Mouse (Mus musculus) midbrain, embryonic 16.5 days (tissue): ENCODE results near the gene Ick. TPM values are rescaled to one million over a fixed set of nuclear protein-coding genes. Genes with fewer than 3 reads are reported as not detected.

ENCODE experiments used
- ATAC-seq: fragments of 200-750 bp; cut with Nextera tagmentation; 2 replicates; pipeline ENCODE4 v1.8.0; 2017; ENCODE audit warnings: moderate TSS enrichment
- H3K27ac ChIP-seq: fragments of 300-500 bp; sonication (generic); 2 replicates; pipeline ENCODE4 v1.5.1; 2014; ENCODE audit warnings: mild to moderate bottlenecking, low read length, mixed read lengths
- H3K27me3 ChIP-seq: fragments of 300-500 bp; sonication (generic); 2 replicates; pipeline ENCODE4 v1.6.1; 2014; ENCODE audit warnings: low read depth, low read length, mixed read lengths; ENCODE audit not compliant: control insufficient read depth, insufficient read depth
- H3K36me3 ChIP-seq: fragments of 300-500 bp; sonication (generic); 2 replicates; pipeline ENCODE4 v1.6.1; 2014; ENCODE audit warnings: mild to moderate bottlenecking, low read length, moderate library complexity, mixed read lengths; ENCODE audit not compliant: control insufficient read depth, insufficient read depth
- H3K4me1 ChIP-seq: fragments of 300-500 bp; sonication (generic); 2 replicates; pipeline ENCODE4 v1.6.1; 2014; ENCODE audit warnings: mild to moderate bottlenecking, low read length, mixed read lengths; ENCODE audit not compliant: control insufficient read depth, insufficient read depth
- H3K4me2 ChIP-seq: fragments of 300-500 bp; sonication (generic); 2 replicates; pipeline ENCODE4 v1.6.1; 2014; ENCODE audit warnings: mild to moderate bottlenecking, low read length, mixed read lengths
- H3K4me3 ChIP-seq: fragments of 300-500 bp; sonication (generic); 2 replicates; pipeline ENCODE4 v1.5.1; 2014; ENCODE audit warnings: low read depth, mild to moderate bottlenecking, low read length, moderate library complexity, mixed read lengths
- H3K9ac ChIP-seq: fragments of 300-500 bp; sonication (generic); 2 replicates; pipeline ENCODE4 v1.6.1; 2014; ENCODE audit warnings: low read depth, low read length, mixed read lengths
- H3K9me3 ChIP-seq: fragments of 300-500 bp; sonication (generic); replicated peaks from 2 replicates; pipeline ENCODE4 v1.6.1; 2014; ENCODE audit warnings: mild to moderate bottlenecking, low read length, mixed read lengths; ENCODE audit not compliant: control insufficient read depth, poor library complexity, severe bottlenecking
- WGBS: fragments of 180-500 bp; shearing (Covaris S2); extraction: QIAGEN DNeasy Blood & Tissue Kit; methylation state at CpG from one replicate; pipeline ENCODE4 v1.1.7; 2014; 5-methylcytosine and 5-hydroxymethylcytosine counted together
- polyA plus RNA-seq: library from polyadenylated mRNA; unstranded; fragments of >200 nt; fragmentation: Nextera tagmentation; extraction: Ambion mirVana; gene quantifications from 2 replicates; pipeline ENCODE4 v1.2.1, GENCODE M21; 2015

Ick gene
- polyA plus RNA-seq, 1 experiment from 2014 or later, result 42.5 TPM

GRCm38 (mm10) chr9:78122939-78123712 is 14.1 kb downstream of the Ick start:
- no peak overlapping the region for H3K4me2 ChIP-seq
- ATAC-seq, result no peak
- WGBS, result 97% methylated on average over 7 of the region's 7 CpGs
- H3K4me3 ChIP-seq, result no peak overlapping the region
- H3K27me3 ChIP-seq, result no peaks in the 10 kb centered on the region
- H3K9me3 ChIP-seq, result no peaks in the 10 kb centered on the region
- no peak overlapping the region for H3K9ac ChIP-seq
- H3K36me3 ChIP-seq, result peaks cover 9% of the 10 kb centered on the region
- H3K27ac ChIP-seq, result no peak overlapping the region
- H3K4me1 ChIP-seq, result peaks cover 15% of the 10 kb centered on the region

- no peak overlapping the region for H3K27ac ChIP-seq
- WGBS, result 89% methylated on average over 6 of the region's 6 CpGs
- H3K4me2 ChIP-seq, result no peak overlapping the region
- H3K4me1 ChIP-seq, result peaks cover 15% of the 10 kb centered on the region
- no peak overlapping the region for H3K4me3 ChIP-seq
- H3K9me3 ChIP-seq, result no peaks in the 10 kb centered on the region
- peaks cover 2% of the 10 kb centered on the region; the same call in 1 of the 2 replicates for H3K36me3 ChIP-seq
- no peaks in the 10 kb centered on the region for H3K27me3 ChIP-seq
- no peak overlapping the region for H3K9ac ChIP-seq
- no peak for ATAC-seq
Observed at GRCm38 (mm10) chr9:78124297-78124696, 15.3 kb downstream of the Ick start.

GRCm38 (mm10) chr9:78126007-78126406 is 17.0 kb downstream of the Ick start:
- 44% methylated on average over 6 of the region's 6 CpGs for WGBS
- H3K9ac ChIP-seq, result peak overlapping the region; percentile 11; the same call in 1 of the 2 replicates
- H3K4me3 ChIP-seq, result no peak overlapping the region
- H3K4me1 ChIP-seq, result peaks cover 15% of the 10 kb centered on the region
- ATAC-seq, result peak; percentile 52; the same call in 1 of the 2 replicates
- H3K27me3 ChIP-seq, result no peaks in the 10 kb centered on the region
- no peak overlapping the region for H3K4me2 ChIP-seq
- peak overlapping the region; percentile 64; the same call in 1 of the 2 replicates for H3K27ac ChIP-seq
- no peaks in the 10 kb centered on the region for H3K9me3 ChIP-seq
- no peaks in the 10 kb centered on the region; the same call in 1 of the 2 replicates for H3K36me3 ChIP-seq

GRCm38 (mm10) chr9:78126643-78127042 is 17.7 kb downstream of the Ick start:
- H3K27ac ChIP-seq, result peak overlapping the region; percentile 29; the same call in 1 of the 2 replicates
- WGBS, result 58% methylated on average over 10 of the region's 10 CpGs
- ATAC-seq, result 0 out of 2 replicates have a peak, but pooled peaks have one; percentile 33

GRCm38 (mm10) chr9:78135658-78136057 is 26.7 kb downstream of the Ick start:
- Histone ChIP-seq H3K9me3 (no peaks in the 10 kb centered on the region), H3K4me3 (no peak overlapping the region), H3K9ac (no peak overlapping the region), H3K27me3 (no peaks in the 10 kb centered on the region), H3K4me2 (no peak overlapping the region), H3K36me3 (peaks cover 30% of the 10 kb centered on the region), H3K4me1 (no peaks in the 10 kb centered on the region), H3K27ac (no peak overlapping the region)
- ATAC-seq, result no peak
- 63% methylated on average over 7 of the region's 7 CpGs for WGBS

More at GRCm38 (mm10) chr9:78126643-78127042, 17.7 kb downstream of the Ick start:
- H3K9ac ChIP-seq, result no peak overlapping the region
- H3K4me3 ChIP-seq, result no peak overlapping the region
- H3K27me3 ChIP-seq, result no peaks in the 10 kb centered on the region
- H3K4me1 ChIP-seq, result peaks cover 15% of the 10 kb centered on the region
- H3K4me2 ChIP-seq, result no peak overlapping the region
- no peaks in the 10 kb centered on the region for H3K9me3 ChIP-seq
- no peaks in the 10 kb centered on the region for H3K36me3 ChIP-seq

- 96% methylated on average over 9 of the region's 9 CpGs for WGBS
- peaks cover 39% of the 10 kb centered on the region for H3K36me3 ChIP-seq
- H3K27ac ChIP-seq, result no peak overlapping the region
- no peak overlapping the region for H3K4me3 ChIP-seq
- no peaks in the 10 kb centered on the region for H3K9me3 ChIP-seq
- no peak for ATAC-seq
- no peaks in the 10 kb centered on the region for H3K4me1 ChIP-seq
- no peaks in the 10 kb centered on the region for H3K27me3 ChIP-seq
- no peak overlapping the region for H3K9ac ChIP-seq
- no peak overlapping the region for H3K4me2 ChIP-seq
Observed at GRCm38 (mm10) chr9:78138044-78138676, 29.2 kb downstream of the Ick start.

GRCm38 (mm10) chr9:78139463-78139862 is 30.5 kb downstream of the Ick start:
- ATAC-seq, result no peak
- Histone ChIP-seq H3K9me3 (no peaks in the 10 kb centered on the region), H3K4me3 (no peak overlapping the region), H3K27me3 (no peaks in the 10 kb centered on the region), H3K4me2 (no peak overlapping the region), H3K9ac (no peak overlapping the region), H3K4me1 (no peaks in the 10 kb centered on the region), H3K36me3 (peaks cover 36% of the 10 kb centered on the region), H3K27ac (no peak overlapping the region)
- 94% methylated on average over 4 of the region's 4 CpGs for WGBS

GRCm38 (mm10) chr9:78146099-78146498 is 37.1 kb downstream of the Ick start:
- H3K27me3 ChIP-seq, result no peaks in the 10 kb centered on the region
- peaks cover 21% of the 10 kb centered on the region for H3K36me3 ChIP-seq
- peak; percentile 67; the same call in 1 of the 2 replicates for ATAC-seq
- H3K4me3 ChIP-seq, result no peak overlapping the region
- H3K27ac ChIP-seq, result peak overlapping the region; percentile 38
- H3K4me1 ChIP-seq, result 0 out of 2 replicates have a peak, but pooled peaks cover 3% of the 10 kb centered on the region
- no peak overlapping the region for H3K9ac ChIP-seq
- H3K4me2 ChIP-seq, result no peak overlapping the region
- no peaks in the 10 kb centered on the region for H3K9me3 ChIP-seq
- WGBS, result 44% methylated on average over 4 of the region's 4 CpGs

GRCm38 (mm10) chr9:78146627-78147026 is 37.6 kb downstream of the Ick start:
- H3K9ac ChIP-seq, result no peak overlapping the region
- WGBS, result 50% methylated on average over 6 of the region's 6 CpGs
- H3K27ac ChIP-seq, result no peak overlapping the region
- 0 out of 2 replicates have a peak, but pooled peaks cover 3% of the 10 kb centered on the region for H3K4me1 ChIP-seq
- no peak overlapping the region for H3K4me2 ChIP-seq
- H3K36me3 ChIP-seq, result peaks cover 19% of the 10 kb centered on the region
- no peak overlapping the region for H3K4me3 ChIP-seq
- ATAC-seq, result peak; percentile 53; the same call in 1 of the 2 replicates
- no peaks in the 10 kb centered on the region for H3K9me3 ChIP-seq
- no peaks in the 10 kb centered on the region for H3K27me3 ChIP-seq
